Mouse (Mus musculus) myocyte (in vitro differentiated cells): Measurements from ENCODE around the gene Dnase2a. TPM values are rescaled to one million over a fixed set of nuclear protein-coding genes. Genes with fewer than 3 reads are reported as not detected.

Experiments
- H3K27me3 ChIP-seq: one replicate; pipeline ENCODE4 v1.6.1; 2011; ENCODE audit not compliant: control insufficient read depth, insufficient read depth, insufficient read length
- H3K36me3 ChIP-seq: one replicate; pipeline ENCODE4 v1.6.1; 2011; ENCODE audit not compliant: control insufficient read depth, insufficient read depth
- H3K4me2 ChIP-seq: one replicate; pipeline ENCODE4 v1.6.1; 2011; ENCODE audit warnings: low read depth, control low read depth
- H3K4me3 ChIP-seq: one replicate; pipeline ENCODE4 v1.5.1; 2011; ENCODE audit warnings: mild to moderate bottlenecking, control low read depth, moderate library complexity
- H3K79me2 ChIP-seq: one replicate; pipeline ENCODE4 v1.6.1; 2011; ENCODE audit not compliant: control insufficient read depth, insufficient read depth
- H3ac ChIP-seq: one replicate; pipeline ENCODE4 v1.6.1; 2011; ENCODE audit not compliant: control insufficient read depth, insufficient read length
- CEBPB ChIP-seq: IDR thresholded peaks from 2 replicates; pipeline ENCODE4 v1.6.1; 2011; ENCODE audit warnings: mild to moderate bottlenecking, moderate library complexity; ENCODE audit not compliant: poor library complexity, insufficient read depth, severe bottlenecking
- E2F4 ChIP-seq: IDR thresholded peaks from one replicate; pipeline ENCODE4 v1.6.1; 2011; ENCODE audit warnings: mild to moderate bottlenecking, control low read depth, moderate library complexity; ENCODE audit not compliant: insufficient read depth
- MAX ChIP-seq: IDR thresholded peaks from one replicate; pipeline ENCODE4 v1.6.1; 2011; ENCODE audit warnings: low read depth, mild to moderate bottlenecking, control low read depth
- MYOD1 ChIP-seq, 3 experiments: IDR thresholded peaks; one replicate each; pipeline ENCODE4 v1.6.1; 2011; ENCODE audit warnings: control low read depth in 2 of 3, low read depth in 2 of 3, mild to moderate bottlenecking in 2 of 3, moderate library complexity in 1 of 3; ENCODE audit not compliant: insufficient read length in 2 of 3, control insufficient read depth in 1 of 3
- MYOG ChIP-seq, 3 experiments: IDR thresholded peaks; one replicate each; pipeline ENCODE4 v1.6.1; 2011; ENCODE audit warnings: control low read depth in 2 of 3, low read depth in 2 of 3, mild to moderate bottlenecking in 2 of 3; ENCODE audit not compliant: insufficient read length in 2 of 3, control insufficient read depth in 1 of 3, insufficient read depth in 1 of 3
- POLR2A ChIP-seq: IDR thresholded peaks from one replicate; pipeline ENCODE4 v1.6.1; 2011; ENCODE audit warnings: low read depth, mild to moderate bottlenecking, control low read depth, moderate library complexity; ENCODE audit not compliant: insufficient read length
- POLR2AphosphoS2 ChIP-seq: IDR thresholded peaks from one replicate; pipeline ENCODE4 v1.6.1; 2011; ENCODE audit warnings: low read depth, control low read depth; ENCODE audit not compliant: insufficient read length
- REST ChIP-seq: IDR thresholded peaks from one replicate; pipeline ENCODE4 v1.6.1; 2011; ENCODE audit warnings: mild to moderate bottlenecking, control low read depth, moderate library complexity; ENCODE audit not compliant: insufficient read depth, insufficient read length
- SRF ChIP-seq: IDR thresholded peaks from one replicate; pipeline ENCODE4 v1.6.1; 2011; ENCODE audit warnings: low read depth; ENCODE audit not compliant: control insufficient read depth, insufficient read length
- TCF12 ChIP-seq: IDR thresholded peaks from one replicate; pipeline ENCODE4 v1.6.1; 2011; ENCODE audit warnings: mild to moderate bottlenecking, control low read depth; ENCODE audit not compliant: poor library complexity, insufficient read depth, severe bottlenecking
- TCF3 ChIP-seq: IDR thresholded peaks from one replicate; pipeline ENCODE4 v1.6.1; 2011; ENCODE audit warnings: low read depth, control low read depth; ENCODE audit not compliant: insufficient read length
- USF1 ChIP-seq: IDR thresholded peaks from one replicate; pipeline ENCODE4 v1.6.1; 2011; ENCODE audit warnings: low read depth, mild to moderate bottlenecking, control low read depth, moderate library complexity
- polyA plus RNA-seq: library from polyadenylated mRNA; unstranded; fragments of >200 nt; fragmentation: generic; extraction: Trizol; gene quantifications from one replicate; pipeline ENCODE4 v1.2.1, GENCODE M21; 2012; ENCODE audit warnings: missing spikeins

The Dnase2a gene
- polyA plus RNA-seq, result 9.2 TPM

- H3K79me2 ChIP-seq, result no peaks in the 10 kb centered on the region
- peak within 1 kb of the TSS; percentile 100 for H3K4me2 ChIP-seq
- H3K36me3 ChIP-seq, result no peaks in the 10 kb centered on the region
- H3ac ChIP-seq, result no peak within 1 kb of the TSS
- peak within 1 kb of the TSS; percentile 42 for H3K4me3 ChIP-seq
- H3K27me3 ChIP-seq, result no peaks in the 10 kb centered on the region
- peak; percentile 95 for TF ChIP-seq USF1
- TF ChIP-seq POLR2A, result peak; percentile 57
- peak; percentile 29 for TF ChIP-seq POLR2AphosphoS2
- TF ChIP-seq E2F4, result no peak
- TF ChIP-seq CEBPB, result no peak
Observed at GRCm38 (mm10) chr8:84908421-84909161, at the start of gene Dnase2a. TSS of gene Dnase2a (plus strand) at chr8:84908560.

- Histone ChIP-seq H3K4me3 (no peak within 1 kb of the TSS), H3K79me2 (no peaks in the 10 kb centered on the region), H3K27me3 (no peaks in the 10 kb centered on the region), H3K4me2 (no peak within 1 kb of the TSS), H3K36me3 (no peaks in the 10 kb centered on the region), H3ac (no peak within 1 kb of the TSS)
- TF ChIP-seq POLR2AphosphoS2 (peak; percentile 42), MYOD1 (IDR thresholded peaks at IDR 0.05; ENCODE audit: control insufficient read depth in 1 of 3, insufficient read length in 2 of 3, low read depth in 2 of 3) (no peak)
Observed at GRCm38 (mm10) chr8:84871376-84872308, 36.7 kb upstream of the Dnase2a start, which contains the start of gene Syce2. TSS of gene Syce2 (plus strand) at chr8:84872111.

- Histone ChIP-seq H3K36me3 (no peaks in the 10 kb centered on the region), H3K4me3 (no peak overlapping the region), H3K27me3 (no peaks in the 10 kb centered on the region), H3K79me2 (no peaks in the 10 kb centered on the region), H3ac (no peak overlapping the region), H3K4me2 (no peak overlapping the region)
- peak; percentile 22 for TF ChIP-seq POLR2AphosphoS2
- TF ChIP-seq MYOG (IDR thresholded peaks at IDR 0.05; ENCODE audit: control insufficient read depth in 1 of 3, insufficient read depth in 1 of 3, insufficient read length in 2 of 3, low read depth in 2 of 3), result no peak
- TF ChIP-seq MYOD1 (IDR thresholded peaks at IDR 0.05; ENCODE audit: control insufficient read depth in 1 of 3, insufficient read length in 2 of 3, low read depth in 2 of 3), result peak in 2 of 3 experiments; percentile 44 to 69
Observed at GRCm38 (mm10) chr8:84872309-84872965, 35.9 kb upstream of the Dnase2a start.

GRCm38 (mm10) chr8:84873016-84873415 is 35.3 kb upstream of the Dnase2a start:
- Histone ChIP-seq H3K36me3 (no peaks in the 10 kb centered on the region), H3K27me3 (no peaks in the 10 kb centered on the region), H3ac (no peak overlapping the region), H3K4me3 (no peak overlapping the region), H3K4me2 (no peak overlapping the region), H3K79me2 (no peaks in the 10 kb centered on the region)
- TF ChIP-seq MAX (no peak), MYOG (IDR thresholded peaks at IDR 0.05; ENCODE audit: control insufficient read depth in 1 of 3, insufficient read depth in 1 of 3, insufficient read length in 2 of 3, low read depth in 2 of 3) (no peak), TCF12 (no peak), TCF3 (no peak), MYOD1 (IDR thresholded peaks at IDR 0.05; ENCODE audit: control insufficient read depth in 1 of 3, insufficient read length in 2 of 3, low read depth in 2 of 3) (no peak), E2F4 (no peak), REST (no peak), USF1 (no peak), CEBPB (no peak), POLR2AphosphoS2 (no peak), POLR2A (no peak), SRF (no peak)

DNA sequence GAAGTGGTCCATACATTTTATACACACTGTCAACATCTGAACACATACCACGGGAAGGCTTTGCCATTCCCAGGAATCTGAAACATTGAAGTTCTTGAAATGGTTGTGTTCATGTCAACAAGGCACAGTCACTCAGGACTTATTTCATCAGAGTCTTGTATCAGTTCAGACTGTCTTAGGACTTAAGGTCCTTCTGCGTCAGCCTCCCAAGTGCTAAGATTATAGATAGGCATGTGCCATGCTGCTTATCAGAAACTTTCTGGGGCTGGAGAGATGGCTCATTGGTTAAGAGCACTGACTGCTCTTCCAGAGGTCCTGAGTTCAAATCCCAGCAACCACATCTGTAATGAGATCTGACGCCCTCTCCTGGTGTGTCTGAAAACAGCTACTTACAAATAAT is 34.0 kb upstream of the Dnase2a start:
- no peaks in the 10 kb centered on the region for H3K79me2 ChIP-seq
- H3ac ChIP-seq, result no peak overlapping the region
- H3K4me3 ChIP-seq, result no peak overlapping the region
- H3K4me2 ChIP-seq, result no peak overlapping the region
- H3K27me3 ChIP-seq, result no peaks in the 10 kb centered on the region
- H3K36me3 ChIP-seq, result no peaks in the 10 kb centered on the region
- TF ChIP-seq MYOD1 (IDR thresholded peaks at IDR 0.05; ENCODE audit: control insufficient read depth in 1 of 3, insufficient read length in 2 of 3, low read depth in 2 of 3), result no peak
